Mouse (Mus musculus): ENCODE results near the gene Nutm2. TPM values are rescaled to one million over a fixed set of nuclear protein-coding genes. Genes with fewer than 3 reads are reported as not detected.
"Not testable (repeated sequence)": the region's sequence is repeated elsewhere in the genome, so short reads cannot be mapped to it uniquely, and the experiment has no call there.

The Nutm2 gene
- total RNA-seq, 1 experiment = not detected

GRCm38 (mm10) chr13:50510470-50511343 is 43.6 kb downstream of the Nutm2 start:
- H3K27ac ChIP-seq (ENCODE audit: insufficient read depth, low read depth, low read length, poor library complexity, severe bottlenecking) = peak overlapping the region; percentile 81
- in situ Hi-C loops (cut with MboI; ENCODE audit: low sequenced_read_pairs in 2 of 2, unreplicated experiment in 2 of 2); H3K36me3 ChIP-seq (ENCODE audit: control insufficient read depth, insufficient read depth, low read length, poor library complexity, severe bottlenecking); H3K9me3 ChIP-seq (ENCODE audit: control insufficient read depth, insufficient read depth, low read depth, low read length); H3K4me3 ChIP-seq (ENCODE audit: insufficient read depth in 1 of 2, low read depth in 1 of 2, low read length in 2 of 2, poor library complexity in 1 of 2, severe bottlenecking in 1 of 2); H3K4me1 ChIP-seq (ENCODE audit: control insufficient read depth in 2 of 2, insufficient read depth in 2 of 2, low read length in 2 of 2, poor library complexity in 1 of 2); H3K9ac ChIP-seq (ENCODE audit: insufficient read depth, low read depth, low read length, poor library complexity, severe bottlenecking): not testable (repeated sequence)
- TF ChIP-seq MAFK (IDR thresholded peaks at IDR 0.05; ENCODE audit: insufficient read depth, low read depth, low read length) = peak; percentile 53; the same call in 1 of the 2 replicates
- peak; percentile 29 for DNase-seq (ENCODE audit: low read depth, low spot score)

Other genes with a start within 250 kb of the Nutm2 start
- 0.09 and 0.74 TPM in 2 replicates for gene Gm906, start 217.0 kb upstream of the Nutm2 start, total RNA-seq (2012; rRNA removed)
- 17.6 and 26.5 TPM in 2 replicates for gene Fbxw17, start 49.4 kb upstream of the Nutm2 start, total RNA-seq (2012; rRNA removed)
- gene Gm47429, start 23.4 kb upstream of the Nutm2 start, total RNA-seq (2012; rRNA removed) = 0.67 TPM in 1 of 2 replicates, not detected in the other
- not detected in 2 replicates for gene Gm904, start 175.9 kb downstream of the Nutm2 start, total RNA-seq (2012; rRNA removed)
- not detected in 2 replicates for gene Gm8765, start 231.0 kb downstream of the Nutm2 start, total RNA-seq (2012; rRNA removed)

All from ES-E14 (cell line).